Mouse (Mus musculus): Measurements from ENCODE around the gene Otog. TPM values are rescaled to one million over a fixed set of nuclear protein-coding genes. Genes with fewer than 3 reads are reported as not detected.
A peak's percentile ranks its signal among the peaks of the same experiment; 100 is the strongest.

Otog gene
- polyA plus RNA-seq, 2 experiments, result not detected

DNA sequence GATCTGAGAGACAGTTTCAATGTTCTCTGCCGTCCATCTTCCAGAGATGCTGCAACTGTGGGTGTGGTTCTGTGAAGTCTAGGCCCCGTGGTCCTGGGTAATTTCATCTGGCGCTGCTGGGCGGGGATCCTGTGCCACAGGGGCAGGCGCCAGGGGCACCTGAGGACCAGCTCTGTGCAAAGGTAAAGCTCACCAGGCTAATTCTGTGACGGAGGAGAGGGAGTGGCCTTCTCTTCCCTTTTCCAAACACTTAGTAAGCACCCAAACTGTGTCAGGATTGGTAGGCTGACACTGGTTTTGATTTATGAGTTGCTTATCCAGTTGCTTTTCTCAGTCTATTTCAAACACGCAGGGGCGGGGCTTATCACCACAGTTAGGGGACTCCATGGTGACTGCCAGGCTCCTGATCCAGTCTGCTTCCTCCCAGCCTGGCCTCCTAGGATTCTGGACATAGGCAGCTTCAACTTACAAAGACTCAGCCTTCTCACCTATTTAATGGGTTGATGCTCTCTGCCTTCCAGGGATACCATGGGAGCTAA lies 20.1 kb upstream of the Otog start:
- DNase-seq (ENCODE audit: low read depth in 3 of 3, low spot score in 3 of 3) (no peak), ATAC-seq (ENCODE audit: insufficient read depth) (no peak)
- no peak overlapping the region for H3K4me3 ChIP-seq (ENCODE audit: insufficient read depth in 1 of 2, low read depth in 2 of 2, low read length in 2 of 2)
- no peaks in the 10 kb centered on the region for H3K36me3 ChIP-seq (replicated peaks; ENCODE audit: control insufficient read depth, insufficient read depth, low read depth)
- no peaks in the 10 kb centered on the region for H3K4me1 ChIP-seq (replicated peaks; ENCODE audit: control insufficient read depth in 2 of 2, insufficient read depth in 2 of 2, low read length in 1 of 2)
- H3K9me3 ChIP-seq (ENCODE audit: control insufficient read depth, low read length), result no peaks in the 10 kb centered on the region
- H3K4me2 ChIP-seq (ENCODE audit: low read depth), result no peak overlapping the region
- WGBS (ENCODE audit: insufficient replicate concordance), result 49% methylated on average over 8 of the region's 8 CpGs
- H3K9ac ChIP-seq (replicated peaks), result no peak overlapping the region
- no peak overlapping the region for H3K27ac ChIP-seq
- no peak for TF ChIP-seq EP300 (IDR thresholded peaks at IDR 0.05; ENCODE audit: low read depth)
- no peak for TF ChIP-seq CTCF (IDR thresholded peaks at IDR 0.05; ENCODE audit: low read depth)
- H3K27me3 ChIP-seq (ENCODE audit: control insufficient read depth, insufficient read depth, low read length), result no peaks in the 10 kb centered on the region

DNA sequence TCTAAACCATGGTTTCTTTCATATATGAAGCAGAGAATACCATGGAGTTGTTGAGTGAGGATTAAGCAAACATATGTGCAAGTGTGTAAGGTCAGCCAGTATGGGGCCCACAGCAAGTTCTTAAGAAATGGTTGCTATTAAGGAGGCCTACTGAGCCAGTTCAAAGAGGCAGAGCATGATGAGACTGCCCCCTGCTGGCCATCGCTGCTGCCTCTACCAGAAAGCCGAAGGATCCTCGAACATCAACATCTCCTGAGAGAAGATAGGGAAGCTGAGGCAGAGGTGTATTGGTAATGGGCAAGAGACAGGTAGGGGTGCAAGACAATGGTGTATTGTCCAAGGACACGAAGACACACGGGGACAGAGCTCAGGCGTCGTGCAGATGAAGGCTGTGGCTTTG lies 14.5 kb upstream of the Otog start:
- WGBS (ENCODE audit: insufficient replicate concordance), result 18% methylated on average over 7 of the region's 7 CpGs
- no peak overlapping the region for H3K27ac ChIP-seq

DNA sequence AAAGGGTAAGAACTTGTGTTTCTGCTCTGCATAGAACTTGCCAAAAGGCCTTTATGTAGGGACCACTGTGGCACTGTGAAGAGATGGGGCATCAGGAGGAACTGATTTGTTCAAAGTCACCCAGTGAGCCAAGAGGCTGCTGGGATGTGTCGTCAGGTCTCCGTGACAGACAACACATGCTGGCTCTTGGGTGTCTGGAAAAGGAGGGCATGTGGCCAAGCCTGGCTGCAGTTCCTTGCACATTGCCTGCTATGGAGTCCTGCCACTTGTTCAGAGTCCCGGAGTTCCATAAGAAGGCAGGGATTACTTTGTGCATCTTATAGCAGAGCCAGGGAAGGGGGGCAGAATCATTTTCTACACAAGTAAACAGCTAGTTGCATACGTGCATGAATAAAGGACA lies 13.9 kb upstream of the Otog start:
- Histone ChIP-seq H3K4me3 (ENCODE audit: insufficient read depth in 1 of 2, low read depth in 2 of 2, low read length in 2 of 2) (no peak overlapping the region), H3K27ac (no peak overlapping the region), H3K27me3 (ENCODE audit: control insufficient read depth, insufficient read depth, low read length) (no peaks in the 10 kb centered on the region), H3K9me3 (ENCODE audit: control insufficient read depth, low read length) (no peaks in the 10 kb centered on the region), H3K36me3 (replicated peaks; ENCODE audit: control insufficient read depth, insufficient read depth, low read depth) (no peaks in the 10 kb centered on the region), H3K9ac (replicated peaks) (no peak overlapping the region), H3K4me2 (ENCODE audit: low read depth) (no peak overlapping the region), H3K4me1 (replicated peaks; ENCODE audit: control insufficient read depth in 2 of 2, insufficient read depth in 2 of 2, low read length in 1 of 2) (no peaks in the 10 kb centered on the region)
- TF ChIP-seq EP300 (IDR thresholded peaks at IDR 0.05; ENCODE audit: low read depth) (no peak), CTCF (IDR thresholded peaks at IDR 0.05; ENCODE audit: low read depth) (no peak)
- 50% methylated on average over 4 of the region's 4 CpGs for WGBS (ENCODE audit: insufficient replicate concordance)
- ATAC-seq (ENCODE audit: insufficient read depth) (no peak), DNase-seq (ENCODE audit: low read depth in 3 of 3, low spot score in 3 of 3) (no peak)

More for the DNA sequence above, 14.5 kb upstream of the Otog start:
- DNase-seq (ENCODE audit: low read depth in 3 of 3, low spot score in 3 of 3) (no peak), ATAC-seq (ENCODE audit: insufficient read depth) (no peak)
- Histone ChIP-seq H3K4me2 (ENCODE audit: low read depth) (no peak overlapping the region), H3K4me1 (replicated peaks; ENCODE audit: control insufficient read depth in 2 of 2, insufficient read depth in 2 of 2, low read length in 1 of 2) (no peaks in the 10 kb centered on the region), H3K27me3 (ENCODE audit: control insufficient read depth, insufficient read depth, low read length) (no peaks in the 10 kb centered on the region), H3K9me3 (ENCODE audit: control insufficient read depth, low read length) (no peaks in the 10 kb centered on the region), H3K4me3 (ENCODE audit: insufficient read depth in 1 of 2, low read depth in 2 of 2, low read length in 2 of 2) (no peak overlapping the region), H3K36me3 (replicated peaks; ENCODE audit: control insufficient read depth, insufficient read depth, low read depth) (no peaks in the 10 kb centered on the region), H3K9ac (replicated peaks) (no peak overlapping the region)
- TF ChIP-seq CTCF (IDR thresholded peaks at IDR 0.05; ENCODE audit: low read depth) (peak; percentile 90), EP300 (IDR thresholded peaks at IDR 0.05; ENCODE audit: low read depth) (no peak)

DNA sequence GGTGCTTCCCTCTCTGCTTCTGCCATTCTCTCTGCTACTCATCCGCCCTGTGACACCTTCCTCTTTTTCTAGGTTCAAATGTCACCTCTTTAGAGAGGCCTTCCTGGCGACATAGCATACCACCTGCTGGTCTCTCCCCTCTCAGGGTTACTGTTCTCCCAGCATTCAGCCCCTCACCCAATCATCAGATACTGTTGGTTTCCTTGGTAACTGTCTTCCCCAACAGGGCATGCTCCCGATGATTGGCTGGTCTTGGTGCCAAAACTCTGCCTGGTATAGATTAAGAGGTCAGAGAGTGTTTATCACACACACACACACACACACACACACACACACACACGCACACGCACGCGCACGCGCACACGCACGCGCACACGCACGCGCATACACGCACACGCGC lies 4.8 kb upstream of the Otog start:
- no peaks in the 10 kb centered on the region for H3K27me3 ChIP-seq (ENCODE audit: control insufficient read depth, insufficient read depth, low read length)
- DNase-seq (ENCODE audit: low read depth in 3 of 3, low spot score in 3 of 3) (no peak), ATAC-seq (ENCODE audit: insufficient read depth) (no peak)
- H3K4me2 ChIP-seq (ENCODE audit: low read depth), result no peak overlapping the region
- no peak overlapping the region for H3K27ac ChIP-seq
- 50% methylated on average over 18 of the region's 18 CpGs for WGBS (ENCODE audit: insufficient replicate concordance)
- H3K9me3 ChIP-seq (ENCODE audit: control insufficient read depth, low read length), result no peaks in the 10 kb centered on the region
- no peak overlapping the region for H3K4me3 ChIP-seq (ENCODE audit: insufficient read depth in 1 of 2, low read depth in 2 of 2, low read length in 2 of 2)
- TF ChIP-seq EP300 (IDR thresholded peaks at IDR 0.05; ENCODE audit: low read depth), result no peak
- TF ChIP-seq CTCF (IDR thresholded peaks at IDR 0.05; ENCODE audit: low read depth), result no peak
- H3K9ac ChIP-seq (replicated peaks), result no peak overlapping the region
- no peaks in the 10 kb centered on the region for H3K36me3 ChIP-seq (replicated peaks; ENCODE audit: control insufficient read depth, insufficient read depth, low read depth)
- H3K4me1 ChIP-seq (replicated peaks; ENCODE audit: control insufficient read depth in 2 of 2, insufficient read depth in 2 of 2, low read length in 1 of 2), result no peaks in the 10 kb centered on the region

DNA sequence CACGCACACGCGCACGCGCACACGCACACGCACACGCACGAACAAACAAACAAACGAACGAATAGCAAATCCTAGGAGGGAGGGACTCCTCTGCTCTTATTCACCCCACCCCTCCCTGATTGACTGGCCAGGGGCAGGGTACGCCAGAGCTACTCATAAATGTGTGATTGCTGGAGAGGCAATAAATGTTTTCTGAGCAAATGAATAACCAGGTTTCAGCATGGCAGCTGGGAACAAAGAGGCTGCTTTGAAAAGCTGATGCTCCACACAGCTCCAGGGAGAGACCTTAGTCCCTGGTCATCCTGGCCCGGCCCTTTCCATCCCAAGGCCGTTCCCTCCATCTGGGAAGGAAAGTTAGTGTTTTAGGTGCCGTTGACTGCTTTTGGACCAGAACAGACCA lies 4.4 kb upstream of the Otog start:
- H3K4me1 ChIP-seq (replicated peaks; ENCODE audit: control insufficient read depth in 2 of 2, insufficient read depth in 2 of 2, low read length in 1 of 2), result no peaks in the 10 kb centered on the region
- no peaks in the 10 kb centered on the region for H3K36me3 ChIP-seq (replicated peaks; ENCODE audit: control insufficient read depth, insufficient read depth, low read depth)
- ATAC-seq (ENCODE audit: insufficient read depth), result no peak
- 57% methylated on average over 15 of the region's 15 CpGs for WGBS (ENCODE audit: insufficient replicate concordance)
- no peak overlapping the region for H3K27ac ChIP-seq
- no peaks in the 10 kb centered on the region for H3K27me3 ChIP-seq (ENCODE audit: control insufficient read depth, insufficient read depth, low read length)
- H3K4me2 ChIP-seq (ENCODE audit: low read depth), result no peak overlapping the region
- DNase-seq (ENCODE audit: low read depth in 3 of 3, low spot score in 3 of 3), result no peak
- no peak overlapping the region for H3K4me3 ChIP-seq (ENCODE audit: insufficient read depth in 1 of 2, low read depth in 2 of 2, low read length in 2 of 2)
- TF ChIP-seq EP300 (IDR thresholded peaks at IDR 0.05; ENCODE audit: low read depth) (no peak), CTCF (IDR thresholded peaks at IDR 0.05; ENCODE audit: low read depth) (no peak)
- no peak overlapping the region for H3K9ac ChIP-seq (replicated peaks)
- H3K9me3 ChIP-seq (ENCODE audit: control insufficient read depth, low read length), result no peaks in the 10 kb centered on the region

Data from liver, embryonic 14.5 days (tissue).